Mouse (Mus musculus): ENCODE results near the gene Arhgap18. TPM values are rescaled to one million over a fixed set of nuclear protein-coding genes. Genes with fewer than 3 reads are reported as not detected.

Arhgap18 gene
- polyA plus RNA-seq, 1 experiment: 2.0 TPM

DNA sequence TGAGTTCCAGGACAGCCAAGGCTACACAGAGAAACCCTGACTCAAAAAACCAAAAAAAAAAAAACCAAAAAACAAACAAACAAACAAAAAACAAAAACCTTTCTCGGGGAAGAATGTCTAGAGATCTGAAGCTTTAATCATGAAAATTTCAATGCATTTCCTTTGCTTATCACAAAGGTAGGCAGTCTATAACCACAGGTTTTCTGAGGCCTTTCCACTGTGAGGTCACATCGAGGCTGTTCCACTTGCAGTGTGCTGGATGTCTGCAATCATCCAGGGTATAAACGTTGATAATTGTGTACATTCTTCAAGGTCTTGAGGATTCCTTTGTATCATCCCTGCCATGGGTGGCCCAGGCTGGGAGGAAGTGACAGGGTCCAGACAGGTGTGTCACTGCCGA, 7.9 kb downstream of the Arhgap18 start:
- no peak for TF ChIP-seq FOSL1 (IDR thresholded peaks at IDR 0.05; ENCODE audit: insufficient read depth, low read length, poor library complexity, severe bottlenecking)
- no peak for TF ChIP-seq CEBPB (IDR thresholded peaks at IDR 0.05; ENCODE audit: low read depth)
- TF ChIP-seq MAX (IDR thresholded peaks at IDR 0.05): no peak
- TF ChIP-seq CTCF (IDR thresholded peaks at IDR 0.05; ENCODE audit: control insufficient read depth, insufficient read depth, insufficient read length): no peak
- TF ChIP-seq USF1 (IDR thresholded peaks at IDR 0.05; ENCODE audit: low read depth): no peak
- TF ChIP-seq MYOD1 (IDR thresholded peaks at IDR 0.05; ENCODE audit: control insufficient read depth, insufficient read length, low read depth): no peak
- TF ChIP-seq MYOG (IDR thresholded peaks at IDR 0.05; ENCODE audit: control insufficient read depth, extremely low read depth, insufficient read length): no peak
- H3K79me2 ChIP-seq (ENCODE audit: control insufficient read depth, insufficient read depth): no peaks in the 10 kb centered on the region

GRCm38 (mm10) chr10:26761991-26762903, 9.0 kb downstream of the Arhgap18 start:
- H3K4me3 ChIP-seq (ENCODE audit: insufficient read depth, poor library complexity, severe bottlenecking): no peak overlapping the region
- no peaks in the 10 kb centered on the region for H3K36me3 ChIP-seq (ENCODE audit: control insufficient read depth, insufficient read depth)
- no peaks in the 10 kb centered on the region for H3K79me3 ChIP-seq (ENCODE audit: low read depth)
- no peaks in the 10 kb centered on the region for H3K79me2 ChIP-seq (ENCODE audit: control insufficient read depth, insufficient read depth)
- no peak overlapping the region for H3ac ChIP-seq (ENCODE audit: control insufficient read depth, insufficient read length, low read depth)
- H3K27me3 ChIP-seq (ENCODE audit: control insufficient read depth, insufficient read depth, insufficient read length): no peaks in the 10 kb centered on the region
- TF ChIP-seq MAX (IDR thresholded peaks at IDR 0.05) (no peak), USF1 (IDR thresholded peaks at IDR 0.05; ENCODE audit: low read depth) (peak; percentile 59)

More for the DNA sequence above, 7.9 kb downstream of the Arhgap18 start:
- Histone ChIP-seq H3K36me3 (ENCODE audit: control insufficient read depth, insufficient read depth) (no peaks in the 10 kb centered on the region), H3K4me3 (ENCODE audit: insufficient read depth, poor library complexity, severe bottlenecking) (no peak overlapping the region), H3ac (ENCODE audit: control insufficient read depth, insufficient read length, low read depth) (no peak overlapping the region), H3K27me3 (ENCODE audit: control insufficient read depth, insufficient read depth, insufficient read length) (no peaks in the 10 kb centered on the region), H3K79me3 (ENCODE audit: low read depth) (no peaks in the 10 kb centered on the region)

- H3K36me3 ChIP-seq (ENCODE audit: control insufficient read depth, insufficient read depth): no peaks in the 10 kb centered on the region
These were observed 14.0 kb downstream of the Arhgap18 start for GRCm38 (mm10) chr10:26767196-26767595.

GRCm38 (mm10) chr10:26768943-26769342, 15.7 kb downstream of the Arhgap18 start:
- no peaks in the 10 kb centered on the region for H3K36me3 ChIP-seq (ENCODE audit: control insufficient read depth, insufficient read depth)
- no peaks in the 10 kb centered on the region for H3K27me3 ChIP-seq (ENCODE audit: control insufficient read depth, insufficient read depth, insufficient read length)
- H3ac ChIP-seq (ENCODE audit: control insufficient read depth, insufficient read length, low read depth): no peak overlapping the region
- TF ChIP-seq MYOD1 (IDR thresholded peaks at IDR 0.05; ENCODE audit: control insufficient read depth, insufficient read length, low read depth) (no peak), MAX (IDR thresholded peaks at IDR 0.05) (no peak)
- no peaks in the 10 kb centered on the region for H3K79me2 ChIP-seq (ENCODE audit: control insufficient read depth, insufficient read depth)
- no peaks in the 10 kb centered on the region for H3K79me3 ChIP-seq (ENCODE audit: low read depth)
- no peak overlapping the region for H3K4me3 ChIP-seq (ENCODE audit: insufficient read depth, poor library complexity, severe bottlenecking)

More at GRCm38 (mm10) chr10:26767196-26767595, 14.0 kb downstream of the Arhgap18 start:
- Histone ChIP-seq H3K4me3 (ENCODE audit: insufficient read depth, poor library complexity, severe bottlenecking) (no peak overlapping the region), H3ac (ENCODE audit: control insufficient read depth, insufficient read length, low read depth) (no peak overlapping the region), H3K27me3 (ENCODE audit: control insufficient read depth, insufficient read depth, insufficient read length) (no peaks in the 10 kb centered on the region), H3K79me2 (ENCODE audit: control insufficient read depth, insufficient read depth) (no peaks in the 10 kb centered on the region), H3K79me3 (ENCODE audit: low read depth) (no peaks in the 10 kb centered on the region)
- TF ChIP-seq FOSL1 (IDR thresholded peaks at IDR 0.05; ENCODE audit: insufficient read depth, low read length, poor library complexity, severe bottlenecking) (no peak), MYOD1 (IDR thresholded peaks at IDR 0.05; ENCODE audit: control insufficient read depth, insufficient read length, low read depth) (no peak), MYOG (IDR thresholded peaks at IDR 0.05; ENCODE audit: control insufficient read depth, extremely low read depth, insufficient read length) (no peak), CEBPB (IDR thresholded peaks at IDR 0.05; ENCODE audit: low read depth) (no peak), CTCF (IDR thresholded peaks at IDR 0.05; ENCODE audit: control insufficient read depth, insufficient read depth, insufficient read length) (no peak), MAX (IDR thresholded peaks at IDR 0.05) (no peak), USF1 (IDR thresholded peaks at IDR 0.05; ENCODE audit: low read depth) (no peak)

DNA sequence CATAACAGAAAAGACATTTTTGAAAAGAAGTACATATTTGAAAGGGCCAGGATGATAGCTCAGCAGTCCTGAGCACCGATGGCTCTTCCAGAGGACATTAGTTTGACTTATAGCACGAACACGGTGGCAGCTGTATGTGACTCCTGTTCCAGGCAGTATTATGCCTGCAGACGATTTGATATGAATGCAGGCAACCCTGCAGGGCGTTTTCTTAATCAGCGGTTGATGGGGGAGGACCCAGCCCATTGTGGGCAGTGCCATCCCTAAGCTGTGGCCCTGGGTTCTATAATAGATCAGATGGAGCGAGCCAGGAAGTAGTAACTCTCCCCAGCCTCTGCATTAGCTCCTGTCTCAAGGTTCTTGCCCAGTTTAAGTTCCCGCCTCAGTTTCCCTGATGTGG, 16.8 kb downstream of the Arhgap18 start:
- TF ChIP-seq FOSL1 (IDR thresholded peaks at IDR 0.05; ENCODE audit: insufficient read depth, low read length, poor library complexity, severe bottlenecking): no peak
- no peak for TF ChIP-seq CEBPB (IDR thresholded peaks at IDR 0.05; ENCODE audit: low read depth)
- no peak for TF ChIP-seq MYOD1 (IDR thresholded peaks at IDR 0.05; ENCODE audit: control insufficient read depth, insufficient read length, low read depth)
- Histone ChIP-seq H3K79me2 (ENCODE audit: control insufficient read depth, insufficient read depth) (no peaks in the 10 kb centered on the region), H3ac (ENCODE audit: control insufficient read depth, insufficient read length, low read depth) (no peak overlapping the region), H3K79me3 (ENCODE audit: low read depth) (no peaks in the 10 kb centered on the region), H3K36me3 (ENCODE audit: control insufficient read depth, insufficient read depth) (no peaks in the 10 kb centered on the region), H3K27me3 (ENCODE audit: control insufficient read depth, insufficient read depth, insufficient read length) (no peaks in the 10 kb centered on the region), H3K4me3 (ENCODE audit: insufficient read depth, poor library complexity, severe bottlenecking) (no peak overlapping the region)

DNA sequence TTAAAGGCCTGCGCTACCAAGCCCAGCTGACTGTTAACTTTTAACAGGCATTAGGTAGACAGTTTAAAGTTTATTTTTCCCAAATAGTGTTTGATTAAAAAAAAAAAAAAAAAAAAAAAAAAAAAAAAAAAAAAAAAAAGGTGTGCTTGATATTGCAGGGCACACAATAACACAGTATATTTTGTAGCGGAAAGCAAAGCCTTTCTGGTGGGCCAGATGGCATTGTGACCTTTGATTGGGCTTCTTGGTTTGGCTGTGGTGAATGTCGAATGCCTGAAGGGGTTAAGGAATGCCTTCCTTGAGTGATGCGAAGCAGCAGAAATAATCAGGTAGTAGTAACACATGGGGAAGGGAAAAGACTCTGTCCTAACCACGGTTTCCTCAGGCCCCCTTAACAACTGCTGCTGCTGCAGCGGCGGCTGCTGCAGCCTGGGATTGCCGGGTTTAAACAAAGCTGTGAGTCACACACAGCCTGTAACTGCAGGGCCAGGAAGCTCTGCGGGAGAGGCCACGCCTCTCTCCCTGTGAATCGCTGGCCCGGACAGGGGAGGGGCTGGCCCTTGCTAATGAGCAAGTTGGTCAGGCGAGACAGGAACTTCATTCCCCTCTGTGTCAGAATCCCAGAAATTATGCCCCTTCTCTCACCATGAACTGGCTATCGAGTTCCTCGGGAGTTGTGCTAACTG, 18.9 kb downstream of the Arhgap18 start:
- TF ChIP-seq CEBPB (IDR thresholded peaks at IDR 0.05; ENCODE audit: low read depth) (no peak), FOSL1 (IDR thresholded peaks at IDR 0.05; ENCODE audit: insufficient read depth, low read length, poor library complexity, severe bottlenecking) (peak; percentile 13), CTCF (IDR thresholded peaks at IDR 0.05; ENCODE audit: control insufficient read depth, insufficient read depth, insufficient read length) (no peak), MAX (IDR thresholded peaks at IDR 0.05) (peak; percentile 53)
- Histone ChIP-seq H3K79me3 (ENCODE audit: low read depth) (no peaks in the 10 kb centered on the region), H3K79me2 (ENCODE audit: control insufficient read depth, insufficient read depth) (no peaks in the 10 kb centered on the region), H3K36me3 (ENCODE audit: control insufficient read depth, insufficient read depth) (no peaks in the 10 kb centered on the region), H3ac (ENCODE audit: control insufficient read depth, insufficient read length, low read depth) (peak overlapping the region; percentile 52), H3K4me3 (ENCODE audit: insufficient read depth, poor library complexity, severe bottlenecking) (peak overlapping the region; percentile 35), H3K27me3 (ENCODE audit: control insufficient read depth, insufficient read depth, insufficient read length) (no peaks in the 10 kb centered on the region)
